Mouse (Mus musculus) C2C12 (cell line): ENCODE results near the gene Tmem273.

ENCODE experiments used
- CEBPB ChIP-seq: IDR thresholded peaks from one replicate; pipeline ENCODE4 v1.6.1; 2011; ENCODE audit warnings: low read depth, mild to moderate bottlenecking, control low read depth, moderate library complexity
- CTCF ChIP-seq: IDR thresholded peaks from one replicate; pipeline ENCODE4 v1.5.1; 2011; ENCODE audit not compliant: control insufficient read depth, insufficient read depth, insufficient read length
- FOSL1 ChIP-seq: IDR thresholded peaks from one replicate; pipeline ENCODE4 v1.8.0; 2011; ENCODE audit warnings: mild to moderate bottlenecking, low read length; ENCODE audit not compliant: poor library complexity, insufficient read depth, severe bottlenecking
- MAX ChIP-seq: IDR thresholded peaks from one replicate; pipeline ENCODE4 v1.6.1; 2011; ENCODE audit warnings: mild to moderate bottlenecking, control low read depth
- MYOD1 ChIP-seq: IDR thresholded peaks from one replicate; pipeline ENCODE4 v1.6.1; 2011; ENCODE audit warnings: low read depth; ENCODE audit not compliant: control insufficient read depth, insufficient read length
- MYOG ChIP-seq: IDR thresholded peaks from one replicate; pipeline ENCODE4 v1.6.1; 2011; ENCODE audit not compliant: control insufficient read depth, insufficient read length; ENCODE audit errors: extremely low read depth
- USF1 ChIP-seq: IDR thresholded peaks from one replicate; pipeline ENCODE4 v1.6.1; 2011; ENCODE audit warnings: low read depth, mild to moderate bottlenecking, control low read depth, moderate library complexity

GRCm38 (mm10) chr14:32796375-32796774 is 10.6 kb downstream of the Tmem273 start:
- TF ChIP-seq CTCF (no peak), MYOG (no peak), USF1 (no peak), MYOD1 (no peak), MAX (no peak), FOSL1 (no peak), CEBPB (no peak)
